Mouse (Mus musculus): ENCODE data around the gene Gpr146. TPM values are rescaled to one million over a fixed set of nuclear protein-coding genes. Genes with fewer than 3 reads are reported as not detected.

Gpr146 gene
- polyA plus RNA-seq (2012; fragmentation: generic; extraction: Trizol) = 1 to 10 TPM in 1 of 2 experiments, under 1 TPM in 1; 0.81 to 5.5 TPM

GRCm38 (mm10) chr5:139377468-139378270, at the start of gene Gpr146:
Gene Gpr146, plus strand, starts transcription at chr5:139377697.

DNA sequence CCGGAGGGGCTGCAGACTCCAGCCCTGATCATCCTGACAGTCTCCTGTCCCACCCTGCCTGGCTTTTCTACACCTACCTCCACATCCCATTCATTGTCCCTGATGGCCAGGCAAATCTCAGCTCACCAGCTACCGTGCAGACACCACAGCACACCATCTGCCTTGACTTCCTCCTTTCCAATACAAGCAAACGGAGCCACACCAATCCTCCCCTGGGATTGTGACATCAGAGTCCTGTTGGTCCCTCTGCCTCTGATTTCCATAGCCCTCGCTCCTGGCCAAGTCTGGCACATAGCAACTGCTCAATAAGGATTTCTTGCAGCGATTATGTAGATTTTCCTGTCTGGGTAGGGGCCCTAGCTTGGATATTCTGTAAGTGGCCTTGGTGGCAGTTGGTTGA, 26.4 kb upstream of the Gpr146 start, which contains the start of gene Cox19:
Gene Cox19, minus strand, starts transcription at position 285 of the 400 bp plus-strand sequence.

DNA sequence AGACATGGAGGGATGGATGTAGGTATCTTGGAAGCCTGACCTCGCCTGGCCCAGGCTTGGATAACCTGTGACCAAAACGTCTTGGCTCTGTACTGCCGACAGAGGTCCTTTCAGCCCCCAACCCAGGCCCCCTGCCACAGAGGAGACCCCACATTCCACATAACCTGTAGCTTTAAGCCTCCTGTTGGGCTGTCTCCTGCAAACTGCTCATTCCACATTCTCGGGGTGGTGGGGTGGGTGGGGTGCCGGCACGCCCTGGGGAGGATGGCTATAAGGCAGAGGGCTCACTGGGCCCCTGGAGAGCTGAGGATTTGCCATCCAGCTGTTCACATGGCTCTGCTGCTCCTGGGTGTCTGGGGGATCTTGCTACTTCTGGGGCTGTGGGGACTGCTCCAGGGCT, 25.2 kb upstream of the Gpr146 start, which contains the start of gene Cyp2w1:
Gene Cyp2w1, plus strand, starts transcription at position 301 of the 400 bp plus-strand sequence.

GRCm38 (mm10) chr5:139404801-139405401, 27.4 kb downstream of the Gpr146 start, which contains the start of gene C130050O18Rik:
Gene C130050O18Rik, plus strand, starts transcription at chr5:139405280.

DNA sequence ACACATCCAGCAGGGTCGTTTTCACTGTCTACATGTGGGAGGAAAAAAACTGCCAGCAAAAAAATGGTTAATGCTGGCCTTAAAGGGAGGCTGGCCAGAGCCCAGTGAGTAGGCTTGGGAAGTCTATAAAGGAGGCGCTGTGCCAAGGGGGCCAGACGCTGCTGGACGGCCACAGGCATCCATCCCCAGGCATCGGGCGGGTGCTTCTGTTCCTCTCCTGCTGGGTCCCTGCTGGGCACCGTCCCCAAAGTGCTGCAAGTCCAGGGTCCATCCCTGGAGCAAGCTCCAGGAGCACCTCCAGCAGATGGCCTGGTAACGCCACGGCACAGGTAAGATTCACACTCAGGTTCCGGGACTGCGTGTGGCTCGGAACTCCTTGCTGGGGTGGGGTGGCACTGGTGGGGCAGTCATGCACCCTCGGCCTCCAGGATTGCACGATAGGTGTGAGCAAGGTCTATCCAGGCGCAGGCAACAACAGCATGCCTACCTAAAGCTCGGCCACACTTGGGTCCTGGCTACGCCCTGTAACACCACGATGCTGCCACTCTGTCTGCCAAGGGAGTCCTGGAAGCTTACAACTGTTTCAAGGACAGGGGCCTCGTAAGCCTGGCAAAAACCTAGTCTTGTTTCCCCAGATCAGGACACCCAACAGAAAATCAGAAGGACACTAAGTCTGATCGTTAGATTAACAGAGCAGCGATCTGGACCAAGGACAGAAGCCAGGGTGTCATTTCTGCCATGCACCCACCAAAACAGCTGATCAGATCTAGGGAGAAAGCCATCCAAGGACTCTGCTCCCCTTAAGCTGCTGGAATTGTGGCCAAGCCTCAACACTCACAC, 45.7 kb downstream of the Gpr146 start, which contains the start of gene Gper1:
Gene Gper1, plus strand, starts transcription at position 126 of the 840 bp plus-strand sequence.

Other genes starting within 250 kb of the Gpr146 start
- under 1 TPM; 0.11 to 0.61 TPM for gene Prkar1b, start 227.7 kb upstream of the Gpr146 start, polyA plus RNA-seq (2012; fragmentation: generic; extraction: Trizol)
- gene Dnaaf5, start 227.5 kb upstream of the Gpr146 start, polyA plus RNA-seq (2012; fragmentation: generic; extraction: Trizol) = 1 to 10 TPM; 4.3 to 8.9 TPM
- gene Sun1, start 177.1 kb upstream of the Gpr146 start, polyA plus RNA-seq (2012; fragmentation: generic; extraction: Trizol) = 10 to 100 TPM in 1 of 2 experiments, 1 to 10 TPM in 1; 4.6 to 37.3 TPM
- gene Get4, start 125.4 kb upstream of the Gpr146 start, polyA plus RNA-seq (2012; fragmentation: generic; extraction: Trizol) = 100 to 1,000 TPM in 1 of 2 experiments, 10 to 100 TPM in 1; 90.3 to 169 TPM
- gene Adap1, start 52.1 kb upstream of the Gpr146 start, polyA plus RNA-seq (2012; fragmentation: generic; extraction: Trizol) = under 1 TPM; 0.08 to 0.38 TPM
- 10 to 100 TPM; 64.7 to 77.4 TPM for gene Cox19, start 26.3 kb upstream of the Gpr146 start, polyA plus RNA-seq (2012; fragmentation: generic; extraction: Trizol)
- gene Cyp2w1, start 25.1 kb upstream of the Gpr146 start, polyA plus RNA-seq (2012; fragmentation: generic; extraction: Trizol) = not detected
- gene C130050O18Rik, start 27.6 kb downstream of the Gpr146 start, polyA plus RNA-seq (2012; fragmentation: generic; extraction: Trizol) = under 1 TPM; 0.07 to 0.54 TPM
- 1 to 10 TPM in 1 of 2 experiments, under 1 TPM in 1; 0.95 to 7.4 TPM for gene Gper1, start 45.5 kb downstream of the Gpr146 start, polyA plus RNA-seq (2012; fragmentation: generic; extraction: Trizol)
- gene 3110082I17Rik, start 82.8 kb downstream of the Gpr146 start, polyA plus RNA-seq (2012; fragmentation: generic; extraction: Trizol) = 10 to 100 TPM; 14.2 to 14.4 TPM
- gene Zfand2a, start 106.9 kb downstream of the Gpr146 start, polyA plus RNA-seq (2012; fragmentation: generic; extraction: Trizol) = 10 to 100 TPM in 1 of 2 experiments, 1 to 10 TPM in 1; 3.0 to 14.4 TPM
- not detected for gene Uncx, start 165.8 kb downstream of the Gpr146 start, polyA plus RNA-seq (2012; fragmentation: generic; extraction: Trizol)

Data from C3H10T1/2 (cell line).